Mouse (Mus musculus) hindbrain, embryonic 10.5 days (tissue): ENCODE data around the gene Ralgapa2. TPM values are rescaled to one million over a fixed set of nuclear protein-coding genes. Genes with fewer than 3 reads are reported as not detected.
"Not testable (repeated sequence)": the region's sequence is repeated elsewhere in the genome, so short reads cannot be mapped to it uniquely, and the experiment has no call there.

Experiments
- DNase-seq: peaks from one replicate; pipeline ENCODE4 v3.0.0-alpha.2; 2017; ENCODE audit warnings: low spot score
- H3K27ac ChIP-seq: fragments of 300-500 bp; sonication (generic); 2 replicates; pipeline ENCODE4 v1.5.1; 2016; ENCODE audit warnings: mild to moderate bottlenecking, moderate library complexity
- H3K27me3 ChIP-seq: fragments of 300-500 bp; sonication (generic); 2 replicates; pipeline ENCODE4 v1.6.1; 2016; ENCODE audit warnings: mild to moderate bottlenecking; ENCODE audit not compliant: poor library complexity, insufficient read depth, severe bottlenecking
- H3K36me3 ChIP-seq: fragments of 300-500 bp; sonication (generic); 2 replicates; pipeline ENCODE4 v1.6.1; 2016; ENCODE audit warnings: mild to moderate bottlenecking, moderate library complexity
- H3K4me1 ChIP-seq: fragments of 300-500 bp; sonication (generic); replicated peaks from 2 replicates; pipeline ENCODE4 v1.6.1; 2016; ENCODE audit warnings: mild to moderate bottlenecking
- H3K4me3 ChIP-seq: fragments of 300-500 bp; sonication (generic); 2 replicates; pipeline ENCODE4 v1.5.1; 2016; ENCODE audit warnings: mild to moderate bottlenecking, moderate library complexity
- H3K9me3 ChIP-seq: fragments of 300-500 bp; sonication (generic); 2 replicates; pipeline ENCODE4 v1.6.1; 2016; ENCODE audit warnings: mild to moderate bottlenecking, moderate library complexity
- WGBS: fragments of 180-500 bp; shearing (Covaris S2); methylation state at CpG from one replicate; pipeline ENCODE4 v1.1.7; 2016; 5-methylcytosine and 5-hydroxymethylcytosine counted together
- polyA plus RNA-seq: library from polyadenylated mRNA; unstranded; fragments of >200 nt; fragmentation: Nextera tagmentation; extraction: Ambion mirVana; gene quantifications from 2 replicates; pipeline ENCODE4 v1.2.1, GENCODE M21; 2016

Ralgapa2 gene
- polyA plus RNA-seq, 1 experiment from 2014 or later: 11.6 TPM

GRCm38 (mm10) chr2:146491830-146492610, 20.1 kb downstream of the Ralgapa2 start:
- no peak for DNase-seq
- WGBS: 93% methylated on average over 5 of the region's 5 CpGs
- H3K4me1 ChIP-seq: no peaks in the 10 kb centered on the region
- no peaks in the 10 kb centered on the region for H3K9me3 ChIP-seq
- no peak overlapping the region for H3K27ac ChIP-seq
- H3K27me3 ChIP-seq: no peaks in the 10 kb centered on the region
- no peaks in the 10 kb centered on the region for H3K36me3 ChIP-seq
- no peak overlapping the region for H3K4me3 ChIP-seq

- no peaks in the 10 kb centered on the region for H3K36me3 ChIP-seq
- H3K9me3 ChIP-seq: no peaks in the 10 kb centered on the region
- no peak overlapping the region for H3K27ac ChIP-seq
- H3K27me3 ChIP-seq: no peaks in the 10 kb centered on the region
- H3K4me3 ChIP-seq: no peak overlapping the region
- 93% methylated on average over 1 of the region's 1 CpGs for WGBS
- H3K4me1 ChIP-seq: no peaks in the 10 kb centered on the region
- DNase-seq: no peak
Observed at GRCm38 (mm10) chr2:146490926-146491325, 21.2 kb downstream of the Ralgapa2 start.

- Histone ChIP-seq H3K4me3 (no peak overlapping the region), H3K27ac (no peak overlapping the region), H3K36me3 (peaks cover 15% of the 10 kb centered on the region; the same call in 1 of the 2 replicates), H3K27me3 (no peaks in the 10 kb centered on the region), H3K9me3 (no peaks in the 10 kb centered on the region), H3K4me1 (no peaks in the 10 kb centered on the region)
- no peak for DNase-seq
- 88% methylated on average over 3 of the region's 3 CpGs for WGBS
Observed at GRCm38 (mm10) chr2:146488291-146488690, 23.9 kb downstream of the Ralgapa2 start.

GRCm38 (mm10) chr2:146482859-146483258, 29.3 kb downstream of the Ralgapa2 start:
- Histone ChIP-seq H3K27me3 (no peaks in the 10 kb centered on the region), H3K4me1 (no peaks in the 10 kb centered on the region), H3K27ac (no peak overlapping the region), H3K36me3 (peaks cover 26% of the 10 kb centered on the region), H3K9me3 (no peaks in the 10 kb centered on the region), H3K4me3 (no peak overlapping the region)
- no peak for DNase-seq

- 92% methylated on average over 4 of the region's 4 CpGs for WGBS
- peaks cover 13% of the 10 kb centered on the region for H3K36me3 ChIP-seq
- no peak overlapping the region for H3K27ac ChIP-seq
- no peak overlapping the region for H3K4me3 ChIP-seq
- no peaks in the 10 kb centered on the region for H3K27me3 ChIP-seq
- no peaks in the 10 kb centered on the region for H3K4me1 ChIP-seq
- no peaks in the 10 kb centered on the region for H3K9me3 ChIP-seq
- no peak for DNase-seq
Observed at GRCm38 (mm10) chr2:146477491-146477890, 34.7 kb downstream of the Ralgapa2 start.

GRCm38 (mm10) chr2:146476428-146476972, 35.6 kb downstream of the Ralgapa2 start:
- Histone ChIP-seq H3K9me3 (no peaks in the 10 kb centered on the region), H3K36me3 (peaks cover 13% of the 10 kb centered on the region), H3K4me1 (no peaks in the 10 kb centered on the region), H3K27ac (no peak overlapping the region), H3K27me3 (no peaks in the 10 kb centered on the region), H3K4me3 (no peak overlapping the region)
- WGBS: 85% methylated on average over 6 of the region's 6 CpGs
- DNase-seq: no peak

- DNase-seq: no peak
- no peak overlapping the region for H3K4me3 ChIP-seq
- no peaks in the 10 kb centered on the region for H3K27me3 ChIP-seq
- peaks cover 13% of the 10 kb centered on the region for H3K36me3 ChIP-seq
- no peak overlapping the region for H3K27ac ChIP-seq
- no peaks in the 10 kb centered on the region for H3K9me3 ChIP-seq
- no peaks in the 10 kb centered on the region for H3K4me1 ChIP-seq
Observed at GRCm38 (mm10) chr2:146476001-146476400, 36.1 kb downstream of the Ralgapa2 start.

- no peak overlapping the region for H3K27ac ChIP-seq
- H3K9me3 ChIP-seq: no peaks in the 10 kb centered on the region
- H3K27me3 ChIP-seq: no peaks in the 10 kb centered on the region
- H3K36me3 ChIP-seq: no peaks in the 10 kb centered on the region
- H3K4me1 ChIP-seq: no peaks in the 10 kb centered on the region
- WGBS: 84% methylated on average over 5 of the region's 5 CpGs
- DNase-seq: no peak
- H3K4me3 ChIP-seq: no peak overlapping the region
Observed at GRCm38 (mm10) chr2:146470947-146471346, 41.2 kb downstream of the Ralgapa2 start.

- H3K4me3 ChIP-seq: no peak overlapping the region
- H3K36me3 ChIP-seq: no peaks in the 10 kb centered on the region
- DNase-seq: no peak
- H3K9me3 ChIP-seq: no peaks in the 10 kb centered on the region
- no peak overlapping the region for H3K27ac ChIP-seq
- WGBS: 72% methylated on average over 12 of the region's 12 CpGs
- H3K27me3 ChIP-seq: no peaks in the 10 kb centered on the region
- no peaks in the 10 kb centered on the region for H3K4me1 ChIP-seq
Observed at GRCm38 (mm10) chr2:146469707-146470420, 42.3 kb downstream of the Ralgapa2 start.

- WGBS: 92% methylated on average over 2 of the region's 2 CpGs
- H3K4me1 ChIP-seq: no peaks in the 10 kb centered on the region
- H3K4me3 ChIP-seq: no peak overlapping the region
- H3K27me3 ChIP-seq: no peaks in the 10 kb centered on the region
- no peaks in the 10 kb centered on the region for H3K9me3 ChIP-seq
- H3K27ac ChIP-seq: no peak overlapping the region
- no peaks in the 10 kb centered on the region for H3K36me3 ChIP-seq
- no peak for DNase-seq
Observed at GRCm38 (mm10) chr2:146468898-146469297, 43.2 kb downstream of the Ralgapa2 start.

GRCm38 (mm10) chr2:146468016-146468415, 44.1 kb downstream of the Ralgapa2 start:
- H3K9me3 ChIP-seq: no peaks in the 10 kb centered on the region
- H3K4me3 ChIP-seq: no peak overlapping the region
- H3K4me1 ChIP-seq: no peaks in the 10 kb centered on the region
- WGBS: 93% methylated on average over 4 of the region's 4 CpGs
- H3K27me3 ChIP-seq: no peaks in the 10 kb centered on the region
- no peak overlapping the region for H3K27ac ChIP-seq
- no peak for DNase-seq
- H3K36me3 ChIP-seq: no peaks in the 10 kb centered on the region

GRCm38 (mm10) chr2:146466811-146467210, 45.3 kb downstream of the Ralgapa2 start:
- not testable (repeated sequence) for H3K27ac ChIP-seq, H3K36me3 ChIP-seq, H3K4me1 ChIP-seq, H3K9me3 ChIP-seq, DNase-seq, H3K4me3 ChIP-seq, H3K27me3 ChIP-seq
- WGBS: 82% methylated on average over 3 of the region's 3 CpGs

GRCm38 (mm10) chr2:146457494-146457893, 54.6 kb downstream of the Ralgapa2 start:
- Histone ChIP-seq H3K4me1 (no peaks in the 10 kb centered on the region), H3K27ac (no peak overlapping the region), H3K4me3 (no peak overlapping the region), H3K9me3 (no peaks in the 10 kb centered on the region), H3K36me3 (no peaks in the 10 kb centered on the region), H3K27me3 (no peaks in the 10 kb centered on the region)
- 97% methylated on average over 2 of the region's 2 CpGs for whole genome bisulfite sequencing
- no peak for DNase-seq
